Mouse (Mus musculus) cerebellum, adult (tissue): Measurements from ENCODE around the gene Smc4.

Experiments used
- ATAC-seq: cut with Nextera tagmentation; 2 replicates; pipeline ENCODE4 v1.9.2; 2017; ENCODE audit warnings: mild to moderate bottlenecking, moderate library complexity, mixed read lengths; ENCODE audit not compliant: insufficient number of reproducible peaks, low FRiP score, low TSS enrichment

Smc4 gene

GRCm38 (mm10) chr3:69004437-69005337 is at the start of gene Smc4, which contains the start of gene Ift80:
TSS of gene Smc4 (plus strand) at chr3:69004738.
TSS of gene Ift80 (minus strand) at chr3:69004570.
- ATAC-seq: peak; percentile 96

- ATAC-seq: no peak
These were observed 48.1 kb upstream of the Smc4 start for GRCm38 (mm10) chr3:68956454-68956853.

DNA sequence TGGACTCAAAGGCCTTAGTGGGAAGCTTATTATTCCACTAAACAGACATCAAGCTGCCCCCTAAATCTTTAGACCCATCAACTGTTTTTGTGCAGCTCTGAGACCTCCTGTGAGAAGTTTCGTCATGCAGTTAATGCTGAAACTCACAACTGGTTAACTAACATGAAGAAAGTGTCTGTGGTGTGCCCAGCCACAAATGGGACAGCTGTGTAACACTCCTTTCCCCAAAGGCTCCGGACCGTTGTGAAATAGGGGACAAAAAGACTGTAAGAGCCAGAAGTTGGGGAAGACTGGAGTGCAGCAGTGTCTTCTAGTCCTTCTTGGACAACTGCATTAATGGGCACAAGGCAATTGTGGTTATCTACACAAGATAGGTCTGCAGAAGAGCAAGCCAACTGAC is 47.1 kb upstream of the Smc4 start:
- no peak for ATAC-seq

- ATAC-seq: no peak
These were observed 39.9 kb upstream of the Smc4 start for GRCm38 (mm10) chr3:68964682-68965081.

- ATAC-seq: no peak
These were observed 37.8 kb upstream of the Smc4 start for GRCm38 (mm10) chr3:68966527-68967285.

- no peak for ATAC-seq
These were observed 37.1 kb upstream of the Smc4 start for GRCm38 (mm10) chr3:68967404-68967803.

GRCm38 (mm10) chr3:68969091-68969590 is 35.4 kb upstream of the Smc4 start:
- ATAC-seq: no peak

DNA sequence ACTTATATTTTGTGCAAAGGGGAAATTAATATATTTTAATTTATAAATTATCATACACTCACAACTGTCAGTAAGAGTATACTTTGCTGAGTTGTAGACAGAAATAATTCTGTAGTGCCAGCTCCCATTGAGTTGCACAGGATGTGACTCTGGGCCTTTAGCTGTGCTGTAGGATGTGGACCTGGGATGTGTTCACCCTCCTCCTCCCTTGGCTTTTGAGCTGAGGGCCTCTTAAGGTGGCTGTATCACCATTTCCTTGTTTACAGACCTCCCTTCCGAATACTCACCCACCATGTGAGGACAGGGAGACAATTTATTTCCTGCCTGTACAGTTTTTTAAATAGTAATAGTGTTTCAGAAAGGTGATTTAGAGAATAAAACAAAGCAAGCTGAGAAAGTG is 31.0 kb upstream of the Smc4 start:
- no peak for ATAC-seq

- no peak for ATAC-seq
These were observed 29.7 kb upstream of the Smc4 start for GRCm38 (mm10) chr3:68974639-68975532.

DNA sequence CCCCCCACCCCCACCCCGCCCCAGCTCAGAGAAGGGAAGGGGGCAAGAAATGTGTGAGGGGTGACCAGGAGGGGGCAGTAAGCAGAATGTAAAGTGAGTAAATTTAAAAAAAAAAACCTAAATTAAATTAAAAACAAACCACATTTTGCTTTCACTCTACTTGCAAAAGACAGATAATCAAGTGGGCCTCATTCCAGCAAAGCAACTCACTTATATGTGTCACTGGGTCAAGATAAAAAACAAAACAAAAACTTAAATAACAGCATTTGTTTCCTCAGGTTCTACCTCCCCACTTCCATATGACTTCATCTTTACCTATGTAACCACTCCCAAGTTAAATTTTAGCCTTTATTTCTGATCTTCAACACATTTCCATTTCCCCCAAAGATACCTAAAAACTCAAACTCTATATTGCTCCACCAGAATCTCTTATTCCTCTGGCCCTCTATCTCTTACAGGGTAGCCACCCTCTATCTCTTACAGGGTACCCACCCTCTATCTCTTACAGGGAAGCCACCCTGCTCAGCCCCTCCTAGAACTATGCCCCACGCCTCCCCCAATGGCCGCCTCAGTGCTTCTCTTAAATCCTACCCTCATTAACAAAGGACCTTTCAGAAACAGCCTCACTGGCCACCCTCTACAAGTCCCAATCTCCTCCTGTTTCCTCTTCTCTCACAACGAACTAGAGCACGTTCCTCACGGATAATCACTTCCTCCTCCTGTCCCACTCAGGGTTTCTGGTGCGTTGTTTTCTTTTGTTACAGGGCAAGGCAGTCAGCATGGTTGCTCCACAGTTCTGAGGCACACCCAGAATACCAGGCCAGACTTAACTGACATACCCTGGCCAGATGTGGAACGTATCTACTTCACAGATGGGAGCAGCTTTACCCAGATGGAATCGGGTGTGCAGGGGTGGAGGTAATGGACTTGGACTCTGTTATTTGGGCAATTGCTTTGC is 28.7 kb upstream of the Smc4 start:
- ATAC-seq: no peak

GRCm38 (mm10) chr3:68977696-68978095 is 26.8 kb upstream of the Smc4 start:
- no peak for ATAC-seq

DNA sequence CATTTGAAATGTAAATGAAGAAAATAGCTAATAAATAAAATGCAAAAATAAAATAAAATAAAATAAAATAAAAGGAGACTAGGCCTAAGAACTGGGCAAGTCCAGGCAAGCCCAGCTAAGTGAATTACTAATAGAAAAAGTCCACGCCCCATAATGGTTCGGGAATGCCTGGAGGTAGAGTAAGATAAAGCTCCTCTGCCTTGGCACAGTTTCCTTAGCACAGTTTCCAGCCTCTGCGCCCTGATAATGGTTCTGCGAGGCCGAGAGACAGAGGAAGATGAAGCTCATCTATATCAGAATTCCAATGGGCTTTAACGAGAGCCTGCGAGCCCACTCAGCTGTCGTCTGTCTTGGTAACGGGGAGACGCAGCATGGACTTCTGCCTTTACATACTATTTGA is 25.4 kb upstream of the Smc4 start:
- ATAC-seq: no peak

DNA sequence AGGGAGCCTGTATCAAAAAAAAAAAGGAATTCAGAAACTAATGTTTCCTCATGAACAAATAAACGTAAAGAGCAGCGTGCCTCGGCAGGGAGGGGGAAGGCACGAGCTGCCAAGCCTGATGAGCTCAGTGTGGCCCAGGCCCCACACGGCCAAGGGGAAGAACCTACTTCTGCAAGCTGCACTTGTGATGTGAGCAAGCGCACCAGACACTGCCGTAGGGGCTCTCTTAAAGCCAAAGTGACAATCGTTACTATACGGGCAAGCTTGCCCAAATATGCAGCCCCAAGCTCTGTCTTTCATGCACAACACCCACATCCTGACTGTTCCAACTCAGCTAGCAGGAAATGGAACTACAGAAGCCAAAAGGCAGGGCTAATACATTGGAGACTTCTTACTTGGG is 23.6 kb upstream of the Smc4 start:
- no peak for ATAC-seq

DNA sequence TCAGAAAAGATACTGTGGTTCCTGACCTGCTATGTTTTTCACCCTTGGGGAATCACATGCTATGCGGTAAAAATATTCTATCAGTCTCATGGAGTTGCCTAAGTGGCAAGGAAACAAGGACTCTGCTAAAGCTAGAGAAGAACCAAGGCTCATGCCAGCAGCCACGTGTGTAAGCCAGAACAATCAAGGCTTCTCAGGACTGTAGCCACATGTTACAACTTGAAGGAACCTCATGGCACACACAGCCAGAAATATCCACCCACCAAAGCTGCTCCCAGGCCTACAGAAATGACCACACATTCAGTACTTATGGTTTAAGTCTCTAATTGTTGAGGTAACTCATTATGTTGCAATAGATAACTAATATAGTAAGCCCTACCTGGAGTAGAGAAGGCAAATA is 18.0 kb upstream of the Smc4 start:
- ATAC-seq: no peak

DNA sequence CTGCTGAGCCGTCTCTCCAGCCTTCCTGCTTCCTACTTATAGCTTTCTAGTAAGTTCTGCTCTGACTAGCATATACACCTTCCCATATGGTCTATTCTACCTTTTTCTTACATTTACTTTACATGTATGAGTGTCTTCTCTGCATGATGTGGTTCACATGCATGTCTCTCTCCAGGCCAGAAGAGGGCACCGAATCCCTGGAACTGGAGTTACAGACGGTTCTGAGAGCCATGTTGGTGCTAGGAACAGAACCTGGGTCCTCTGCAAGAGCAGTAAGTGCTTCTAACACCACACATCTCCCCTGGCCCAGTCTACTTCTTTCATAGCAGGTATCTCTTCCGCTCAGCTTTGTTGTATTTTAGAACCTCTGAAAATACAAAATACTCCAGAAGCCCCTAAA is 1.8 kb upstream of the Smc4 start:
- ATAC-seq: no peak

DNA sequence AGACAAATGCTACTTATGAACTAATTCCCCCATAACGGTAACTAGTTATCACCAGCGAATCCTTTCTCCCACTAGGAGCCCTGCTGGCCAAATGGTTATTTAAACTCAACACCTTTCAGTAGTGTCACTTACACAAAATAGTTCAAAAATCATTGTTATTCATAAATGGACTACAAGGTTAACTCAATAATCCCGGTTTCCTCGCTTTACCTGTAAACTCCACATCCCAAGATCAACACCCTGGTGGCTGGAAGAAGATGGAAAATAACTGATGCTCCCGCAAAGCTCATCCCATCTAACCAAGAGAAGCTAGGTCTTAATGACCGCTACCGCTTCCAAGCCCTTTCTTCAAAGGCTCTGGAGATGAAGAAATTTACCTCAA is 492 bp upstream of the Smc4 start:
- ATAC-seq: no peak

- ATAC-seq: peak; percentile 16
These were observed 1.1 kb downstream of the Smc4 start for GRCm38 (mm10) chr3:69005338-69006245.

DNA sequence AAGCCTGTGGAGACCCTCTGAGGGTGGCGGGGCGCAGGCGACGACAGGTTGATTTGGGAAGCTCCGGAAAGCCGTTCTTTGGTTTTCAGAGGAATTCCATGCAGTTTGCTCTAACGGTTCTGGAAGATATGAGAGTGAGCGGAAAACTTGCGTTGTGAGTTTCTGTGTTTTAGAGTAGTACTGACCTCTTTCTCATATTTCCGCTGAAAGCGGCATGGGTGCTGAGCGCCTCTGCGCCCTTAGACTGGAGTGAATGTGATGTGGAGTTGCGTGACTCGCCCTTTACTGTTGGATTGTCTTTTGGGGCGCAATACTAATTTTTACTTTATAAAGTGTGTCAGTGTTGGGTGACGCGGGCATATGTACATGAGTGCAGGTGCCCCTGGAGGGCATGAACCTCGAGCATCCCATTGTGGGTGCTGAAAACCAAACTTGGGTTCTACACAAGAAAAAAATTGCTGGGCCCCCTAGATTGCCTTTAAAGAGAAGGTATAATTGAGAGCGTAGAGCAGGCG is 1.8 kb downstream of the Smc4 start:
- ATAC-seq: no peak
